Mouse (Mus musculus): ENCODE data around the gene Elp4. TPM values are rescaled to one million over a fixed set of nuclear protein-coding genes. Genes with fewer than 3 reads are reported as not detected.
A peak's percentile ranks its signal among the peaks of the same experiment; 100 is the strongest.

Elp4 gene
- polyA plus RNA-seq, 1 experiment from 2014 or later, result 28.2 TPM

DNA sequence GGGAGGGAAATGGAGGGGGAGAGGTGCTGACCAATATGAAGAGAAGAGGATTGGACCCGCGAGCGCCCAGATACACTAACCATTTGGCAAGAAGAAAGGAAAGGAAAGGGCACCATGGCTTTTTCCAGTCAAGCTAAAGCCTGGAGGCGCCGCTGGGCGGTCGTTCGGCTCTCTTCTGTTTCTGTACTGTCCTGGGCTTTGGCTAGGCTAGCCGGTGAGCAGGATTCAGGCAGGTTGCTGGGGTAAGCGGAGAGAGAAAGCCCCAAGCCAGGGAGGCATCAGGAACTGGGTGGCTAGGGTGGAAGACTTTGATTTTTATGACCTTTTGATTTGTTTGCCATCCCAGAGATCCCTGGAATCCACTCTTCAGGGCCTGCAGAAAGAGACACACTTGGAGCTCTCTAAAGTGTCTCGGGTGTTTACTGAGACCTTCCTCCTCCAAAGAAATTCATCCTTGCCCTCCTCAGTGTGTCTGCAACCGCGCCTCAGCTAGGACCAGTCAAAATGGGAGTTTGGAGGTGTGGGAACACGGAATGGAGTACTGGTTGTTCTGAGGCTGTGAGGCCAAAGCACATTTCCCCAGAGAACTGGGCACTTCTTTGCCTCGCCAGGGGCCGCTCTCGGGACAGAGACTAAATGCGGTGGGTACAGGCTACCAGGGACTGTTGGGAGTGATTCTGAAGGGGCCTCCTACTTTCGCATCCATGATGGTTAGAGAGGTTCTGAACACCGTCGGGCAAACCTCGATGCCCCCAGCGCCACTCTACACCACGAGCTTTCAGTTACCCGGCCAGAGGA lies 232.4 kb downstream of the Elp4 start:
- Histone ChIP-seq H3K36me3 (ENCODE audit: control insufficient read depth, insufficient read depth, low read length) (no peaks in the 10 kb centered on the region), H3K9me3 (ENCODE audit: control insufficient read depth, low read length) (no peaks in the 10 kb centered on the region), H3K4me2 (ENCODE audit: low read depth, low read length) (no peak overlapping the region), H3K4me3 (ENCODE audit: low read length) (no peak overlapping the region), H3K27ac (ENCODE audit: low read length) (no peak overlapping the region), H3K27me3 (replicated peaks; ENCODE audit: control insufficient read depth, insufficient read depth, low read length) (peaks cover 85% of the 10 kb centered on the region), H3K4me1 (ENCODE audit: control insufficient read depth, insufficient read depth, low read length) (peaks cover 22% of the 10 kb centered on the region), H3K9ac (ENCODE audit: low read depth, low read length) (no peak overlapping the region)
- WGBS, result 2% methylated on average over 25 of the region's 25 CpGs
- ATAC-seq, result no peak

DNA sequence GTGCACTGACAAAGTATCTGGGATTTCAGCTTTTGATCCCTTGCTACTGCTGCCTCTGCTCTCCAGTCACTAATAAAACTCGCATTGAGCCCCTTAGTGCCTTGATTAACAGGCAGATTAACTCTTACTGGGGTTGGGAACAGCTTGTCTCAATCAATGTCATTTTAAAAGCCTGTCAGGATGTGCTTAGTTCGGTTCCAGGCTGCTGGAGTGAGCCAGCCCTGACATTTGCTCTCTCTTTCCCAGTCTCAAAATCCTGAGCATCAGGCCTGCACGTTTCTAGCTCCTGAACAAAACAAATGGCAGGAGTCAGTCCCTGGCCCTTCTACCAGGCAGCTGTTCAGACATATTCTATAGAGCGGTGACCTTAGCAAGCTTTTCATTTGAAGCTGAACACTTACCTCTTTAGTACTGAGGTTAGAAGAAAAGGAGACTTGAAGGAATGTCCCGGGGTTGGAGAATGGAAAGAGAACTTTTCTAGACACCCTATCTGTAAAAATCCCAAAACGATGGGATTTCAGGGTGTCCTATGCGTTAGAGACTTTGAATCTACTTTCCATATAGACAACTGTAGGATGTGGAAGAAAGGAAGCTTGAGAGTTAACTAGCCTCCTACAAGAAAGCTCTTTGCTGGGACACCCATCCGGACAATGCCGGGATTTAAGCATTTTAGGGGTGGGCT lies 233.1 kb downstream of the Elp4 start:
- Histone ChIP-seq H3K27ac (ENCODE audit: low read length) (no peak overlapping the region), H3K4me2 (ENCODE audit: low read depth, low read length) (no peak overlapping the region), H3K9me3 (ENCODE audit: control insufficient read depth, low read length) (no peaks in the 10 kb centered on the region), H3K27me3 (replicated peaks; ENCODE audit: control insufficient read depth, insufficient read depth, low read length) (peaks cover 86% of the 10 kb centered on the region), H3K4me1 (ENCODE audit: control insufficient read depth, insufficient read depth, low read length) (peaks cover 18% of the 10 kb centered on the region), H3K4me3 (ENCODE audit: low read length) (no peak overlapping the region), H3K36me3 (ENCODE audit: control insufficient read depth, insufficient read depth, low read length) (no peaks in the 10 kb centered on the region), H3K9ac (ENCODE audit: low read depth, low read length) (no peak overlapping the region)
- ATAC-seq, result no peak
- WGBS, result 3% methylated on average over 9 of the region's 9 CpGs

GRCm38 (mm10) chr2:105670731-105671095 lies 233.7 kb downstream of the Elp4 start:
- no peaks in the 10 kb centered on the region for H3K9me3 ChIP-seq (ENCODE audit: control insufficient read depth, low read length)
- ATAC-seq, result no peak
- H3K9ac ChIP-seq (ENCODE audit: low read depth, low read length), result no peak overlapping the region
- H3K4me3 ChIP-seq (ENCODE audit: low read length), result no peak overlapping the region
- peaks cover 13% of the 10 kb centered on the region for H3K4me1 ChIP-seq (ENCODE audit: control insufficient read depth, insufficient read depth, low read length)
- no peaks in the 10 kb centered on the region for H3K36me3 ChIP-seq (ENCODE audit: control insufficient read depth, insufficient read depth, low read length)
- H3K4me2 ChIP-seq (ENCODE audit: low read depth, low read length), result no peak overlapping the region
- 4% methylated on average over 6 of the region's 6 CpGs for WGBS
- H3K27ac ChIP-seq (ENCODE audit: low read length), result no peak overlapping the region
- peaks cover 85% of the 10 kb centered on the region for H3K27me3 ChIP-seq (replicated peaks; ENCODE audit: control insufficient read depth, insufficient read depth, low read length)

- H3K9me3 ChIP-seq (ENCODE audit: control insufficient read depth, low read length), result no peaks in the 10 kb centered on the region
- no peak overlapping the region for H3K4me2 ChIP-seq (ENCODE audit: low read depth, low read length)
- ATAC-seq, result peak; percentile 12; the same call in 1 of the 2 replicates
- no peak overlapping the region for H3K27ac ChIP-seq (ENCODE audit: low read length)
- no peak overlapping the region for H3K4me3 ChIP-seq (ENCODE audit: low read length)
- WGBS, result 3% methylated on average over 29 of the region's 29 CpGs
- peaks cover 84% of the 10 kb centered on the region for H3K27me3 ChIP-seq (replicated peaks; ENCODE audit: control insufficient read depth, insufficient read depth, low read length)
- no peaks in the 10 kb centered on the region for H3K36me3 ChIP-seq (ENCODE audit: control insufficient read depth, insufficient read depth, low read length)
- H3K4me1 ChIP-seq (ENCODE audit: control insufficient read depth, insufficient read depth, low read length), result peaks cover 12% of the 10 kb centered on the region
- H3K9ac ChIP-seq (ENCODE audit: low read depth, low read length), result no peak overlapping the region
Measured at GRCm38 (mm10) chr2:105669881-105670730, 234.3 kb downstream of the Elp4 start.

GRCm38 (mm10) chr2:105669371-105669861 lies 234.9 kb downstream of the Elp4 start:
- no peak overlapping the region for H3K9ac ChIP-seq (ENCODE audit: low read depth, low read length)
- H3K27me3 ChIP-seq (replicated peaks; ENCODE audit: control insufficient read depth, insufficient read depth, low read length), result peaks cover 83% of the 10 kb centered on the region
- no peak overlapping the region for H3K4me2 ChIP-seq (ENCODE audit: low read depth, low read length)
- under 1% methylated on average over 35 of the region's 35 CpGs for WGBS
- H3K4me3 ChIP-seq (ENCODE audit: low read length), result 0 out of 2 replicates have a peak overlapping the region, but pooled peaks have one; percentile 5
- H3K27ac ChIP-seq (ENCODE audit: low read length), result no peak overlapping the region
- no peaks in the 10 kb centered on the region for H3K9me3 ChIP-seq (ENCODE audit: control insufficient read depth, low read length)
- ATAC-seq, result no peak
- peaks cover 6% of the 10 kb centered on the region; the same call in 1 of the 2 replicates for H3K4me1 ChIP-seq (ENCODE audit: control insufficient read depth, insufficient read depth, low read length)
- H3K36me3 ChIP-seq (ENCODE audit: control insufficient read depth, insufficient read depth, low read length), result no peaks in the 10 kb centered on the region

DNA sequence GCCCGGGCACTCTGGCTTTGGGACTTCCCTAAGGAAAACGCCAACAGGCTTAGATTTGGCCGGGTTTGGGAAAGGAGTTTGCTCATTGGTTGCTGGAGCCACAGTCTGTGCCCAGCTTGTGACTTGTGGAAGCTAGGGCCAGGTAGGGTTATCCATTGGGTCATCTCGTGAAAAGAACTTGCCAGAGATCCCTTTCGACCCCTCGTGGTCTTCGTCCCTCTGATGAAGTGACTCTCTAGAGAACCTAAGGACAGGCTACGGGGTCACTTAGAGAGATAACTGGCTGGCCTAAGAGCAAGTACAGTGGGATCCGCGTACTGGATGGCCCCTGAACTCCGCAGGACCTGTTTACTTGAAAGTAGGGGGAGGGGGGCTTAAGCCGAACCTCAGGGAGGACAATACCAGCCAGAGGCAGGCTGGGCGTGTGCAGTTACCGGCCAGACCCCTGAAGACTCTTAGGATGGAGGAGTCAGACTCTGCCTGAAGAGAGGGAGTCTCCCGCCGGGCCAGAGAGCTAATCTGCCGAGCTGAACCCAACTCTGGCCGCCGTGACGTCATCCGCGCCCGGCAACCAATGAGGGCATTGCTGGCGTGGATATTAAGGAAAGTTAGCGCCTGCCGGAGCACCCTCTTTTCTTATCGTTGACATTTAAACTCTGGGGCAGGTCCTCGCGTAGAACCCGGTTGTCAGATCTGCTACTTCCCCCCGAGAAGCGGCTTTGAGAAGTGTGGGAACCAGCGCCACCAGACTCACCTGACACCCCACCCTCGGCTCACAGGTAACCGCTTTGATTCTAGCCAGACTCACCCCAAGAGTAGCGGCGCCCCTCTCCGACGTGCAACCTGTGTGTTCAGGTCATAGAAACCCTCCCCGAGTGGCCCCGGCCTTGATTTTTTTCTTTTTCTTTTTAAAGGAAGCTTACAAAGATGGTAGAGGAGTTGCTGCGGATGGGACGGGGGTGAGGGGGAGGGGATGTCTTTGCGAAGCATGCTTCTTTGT lies 235.8 kb downstream of the Elp4 start, which contains the start of gene Pax6:
TSS of gene Pax6 (plus strand) at position 630 of the 1,000 bp plus-strand sequence.
- no peak within 1 kb of the TSS for H3K4me2 ChIP-seq (ENCODE audit: low read depth, low read length)
- H3K9ac ChIP-seq (ENCODE audit: low read depth, low read length), result no peak within 1 kb of the TSS
- no peaks in the 10 kb centered on the region for H3K36me3 ChIP-seq (ENCODE audit: control insufficient read depth, insufficient read depth, low read length)
- 1% methylated on average over 44 of the region's 44 CpGs for WGBS
- peaks cover 90% of the 10 kb centered on the region for H3K27me3 ChIP-seq (replicated peaks; ENCODE audit: control insufficient read depth, insufficient read depth, low read length)
- H3K4me1 ChIP-seq (ENCODE audit: control insufficient read depth, insufficient read depth, low read length), result peaks cover 5% of the 10 kb centered on the region; the same call in 1 of the 2 replicates
- H3K9me3 ChIP-seq (ENCODE audit: control insufficient read depth, low read length), result no peaks in the 10 kb centered on the region
- 0 out of 2 replicates have a peak, but pooled peaks have one; percentile 8 for ATAC-seq
- H3K4me3 ChIP-seq (ENCODE audit: low read length), result peak within 1 kb of the TSS; percentile 24
- no peak within 1 kb of the TSS for H3K27ac ChIP-seq (ENCODE audit: low read length)

- no peak overlapping the region for H3K9ac ChIP-seq (ENCODE audit: low read depth, low read length)
- peaks cover 3% of the 10 kb centered on the region; the same call in 1 of the 2 replicates for H3K4me1 ChIP-seq (ENCODE audit: control insufficient read depth, insufficient read depth, low read length)
- H3K9me3 ChIP-seq (ENCODE audit: control insufficient read depth, low read length), result no peaks in the 10 kb centered on the region
- H3K27ac ChIP-seq (ENCODE audit: low read length), result no peak overlapping the region
- H3K4me2 ChIP-seq (ENCODE audit: low read depth, low read length), result no peak overlapping the region
- WGBS, result under 1% methylated on average over 11 of the region's 11 CpGs
- ATAC-seq, result peak; percentile 14; the same call in 1 of the 2 replicates
- no peak overlapping the region for H3K4me3 ChIP-seq (ENCODE audit: low read length)
- H3K36me3 ChIP-seq (ENCODE audit: control insufficient read depth, insufficient read depth, low read length), result no peaks in the 10 kb centered on the region
- peaks cover 91% of the 10 kb centered on the region for H3K27me3 ChIP-seq (replicated peaks; ENCODE audit: control insufficient read depth, insufficient read depth, low read length)
Measured at GRCm38 (mm10) chr2:105667626-105667950, 236.8 kb downstream of the Elp4 start.
